In genomic region chr4:40152771-40153170, GRCm38 (mm10) we compare ENCODE assay signal across 25 mouse cellular contexts.
"Had no signal": no experiment of that assay in that cellular context is flagged by ENCODE, and none has a peak within 500 bp of the region (broad histone marks: within the 10 kb centered on the region; RNA-seq: fewer than 3 reads in every experiment).

No protein-coding gene starts in this region.

- H3K27ac ChIP-seq: heart, embryonic 10.5 days; hindbrain, embryonic 13.5 days; hindbrain, embryonic 15.5 days; hindbrain, postnatal 0 days; kidney, embryonic 15.5 days; kidney, postnatal 0 days; limb, embryonic 13.5 days; limb, embryonic 15.5 days; liver, embryonic 12.5 days; liver, embryonic 14.5 days had no signal

- H3K4me3 ChIP-seq: heart, embryonic 10.5 days; heart, embryonic 12.5 days; hindbrain, embryonic 13.5 days; hindbrain, embryonic 15.5 days; kidney, embryonic 15.5 days; limb, embryonic 13.5 days; limb, embryonic 15.5 days; liver, embryonic 12.5 days had no signal

- H3K36me3 ChIP-seq: heart, embryonic 10.5 days; heart, embryonic 12.5 days; hindbrain, embryonic 13.5 days; hindbrain, embryonic 15.5 days; kidney, embryonic 15.5 days; limb, embryonic 13.5 days; limb, embryonic 15.5 days; liver, embryonic 12.5 days had no signal

- H3K9ac ChIP-seq: heart, embryonic 12.5 days; hindbrain, embryonic 13.5 days; hindbrain, embryonic 15.5 days; kidney, embryonic 15.5 days; limb, embryonic 13.5 days; limb, embryonic 15.5 days; liver, embryonic 12.5 days; liver, embryonic 14.5 days had no signal

- ATAC-seq: hindbrain, postnatal 0 days; intestine, embryonic 16.5 days; liver, embryonic 12.5 days had no signal

- DNase-seq: gastrocnemius, postnatal 14 days; gastrocnemius, postnatal 36 days; heart, adult 18-20 months; heart, postnatal 14 days; heart, postnatal 36 days; kidney, adult 11 months; kidney, adult 2 months; kidney, adult 9 months; kidney, postnatal 14 days; kidney, postnatal 36 days; layer of hippocampus, adult 9-11 months; layer of hippocampus, postnatal 36 days; left cerebral cortex, postnatal 4 days had no signal

- H3K4me2 ChIP-seq: heart, embryonic 12.5 days; hindbrain, embryonic 13.5 days; hindbrain, embryonic 15.5 days; kidney, embryonic 15.5 days; limb, embryonic 13.5 days; limb, embryonic 15.5 days; liver, embryonic 12.5 days had no signal

- H3K4me1 ChIP-seq: hindbrain, embryonic 15.5 days had no signal

- H3K27me3 ChIP-seq: heart, embryonic 12.5 days; hindbrain, embryonic 13.5 days; hindbrain, embryonic 15.5 days; kidney, embryonic 15.5 days; limb, embryonic 13.5 days; limb, embryonic 15.5 days; liver, embryonic 12.5 days had no signal

- H3K9me3 ChIP-seq: heart, embryonic 10.5 days; heart, embryonic 12.5 days; hindbrain, embryonic 13.5 days; hindbrain, embryonic 15.5 days; kidney, embryonic 15.5 days; limb, embryonic 13.5 days; limb, embryonic 15.5 days; liver, embryonic 12.5 days had no signal
